Mouse (Mus musculus) mouse trophoblast stem cell (cell line): Measurements from ENCODE around the gene Cyp2c29.
"Not testable (repeated sequence)": the region's sequence is repeated elsewhere in the genome, so short reads cannot be mapped to it uniquely, and the experiment has no call there.

Source experiments
- in situ Hi-C, 2 experiments: fragments of 300-500 bp; cut with MseI, MboI; formaldehyde crosslinking; loops; 2 replicates in 1 of 2; 3 replicates in 1 of 2; pipeline ENCODE4 v1.15.1; 2025

Gene Cyp2c29

DNA sequence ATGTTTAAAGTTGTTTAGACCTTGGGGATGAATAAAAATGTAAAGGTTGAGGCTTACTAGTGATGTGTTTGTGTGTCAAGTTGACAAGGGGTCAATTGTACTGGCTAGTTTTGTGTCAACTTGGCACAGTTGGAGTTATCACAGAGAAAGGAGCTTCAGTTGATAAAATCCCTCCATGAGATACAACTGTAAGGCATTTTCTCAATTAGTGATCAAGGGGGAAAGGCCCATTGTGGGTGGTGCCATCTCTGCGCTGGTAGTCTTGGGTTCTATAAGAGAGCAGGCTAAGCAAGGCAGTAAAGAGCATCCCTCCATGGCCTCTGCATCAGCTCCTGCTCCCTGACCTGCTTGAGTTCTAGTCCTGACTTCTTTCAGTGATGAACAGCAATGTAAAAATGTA is at the start of gene Cyp2c29:
Cyp2c29 (plus strand) TSS at position 301 of the 400 bp plus-strand sequence.
- in situ Hi-C loops = not testable (repeated sequence)

DNA sequence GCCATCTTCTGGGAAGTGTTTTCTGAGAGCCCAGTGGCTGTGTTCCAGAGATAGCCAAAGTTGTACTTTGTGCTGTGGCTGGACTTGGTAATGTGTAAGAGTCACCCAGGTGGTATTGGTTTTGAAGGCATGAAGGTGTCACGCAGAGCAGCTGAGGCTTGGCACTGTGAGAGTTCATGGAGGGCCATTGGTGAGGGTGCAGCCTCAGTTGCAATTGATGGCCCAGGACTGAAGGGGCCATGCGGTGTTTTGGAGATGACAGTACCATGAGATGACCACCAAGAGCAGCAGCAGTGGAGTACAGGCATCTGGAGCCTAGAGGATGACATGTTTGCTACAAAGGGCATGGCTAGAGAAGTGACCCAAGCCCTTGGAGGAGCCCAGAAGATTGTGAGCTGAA is 2.2 kb upstream of the Cyp2c29 start:
- in situ Hi-C loops = not testable (repeated sequence)

DNA sequence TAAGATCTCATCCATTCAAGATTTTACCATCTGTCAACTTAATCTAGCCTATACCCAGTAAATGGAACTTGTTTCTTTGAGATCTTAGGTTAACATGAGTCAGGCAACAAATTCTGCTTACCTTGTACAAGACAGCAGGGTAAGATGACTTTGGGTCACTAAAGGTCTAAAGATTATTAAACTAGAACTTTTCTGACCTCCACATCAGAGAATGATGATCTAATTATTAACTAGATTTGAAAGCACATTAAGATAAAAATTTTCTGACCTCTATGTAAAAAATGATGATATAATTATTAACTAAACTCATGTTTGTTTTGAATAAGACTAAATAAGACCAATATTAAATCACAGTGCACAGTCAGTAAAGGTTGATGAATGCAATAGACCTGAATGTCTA is 13.6 kb downstream of the Cyp2c29 start:
- in situ Hi-C loops = no loop called here

DNA sequence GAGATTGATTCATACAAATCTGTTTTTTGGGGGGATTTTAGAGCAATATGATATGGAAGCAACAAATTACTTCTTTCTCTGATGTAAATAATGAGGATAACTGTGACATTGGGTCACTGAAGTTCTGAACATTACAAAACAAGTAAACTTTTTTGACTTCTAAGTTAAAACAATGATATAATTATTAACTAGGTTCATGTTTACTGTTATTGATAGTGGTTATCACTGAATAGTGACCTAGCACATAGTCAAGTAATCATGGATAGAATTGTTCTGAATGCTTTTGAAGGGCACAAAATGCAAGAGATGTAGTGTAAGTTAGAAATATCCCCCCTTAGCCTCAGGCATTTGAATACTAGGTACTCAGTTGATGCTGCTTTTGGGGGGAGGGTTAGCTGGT is 16.4 kb downstream of the Cyp2c29 start:
- in situ Hi-C loops = no loop called here

DNA sequence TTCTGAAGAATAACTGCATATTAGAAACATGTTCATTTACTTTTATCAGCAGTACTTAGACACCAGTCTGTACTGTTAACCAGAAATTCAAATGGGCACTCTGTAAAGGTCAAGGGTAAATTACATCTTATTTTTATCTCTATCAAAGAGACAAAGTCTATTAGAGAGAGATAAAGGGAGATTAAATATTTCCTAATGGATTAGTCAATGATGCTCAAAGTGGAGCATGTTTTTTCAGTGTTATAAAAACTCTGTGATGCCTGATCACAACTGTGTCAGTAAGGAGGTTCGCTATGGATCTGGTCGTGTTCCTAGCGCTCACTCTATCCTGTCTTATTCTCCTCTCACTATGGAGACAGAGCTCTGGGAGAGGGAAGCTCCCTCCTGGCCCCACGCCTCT is 17.6 kb downstream of the Cyp2c29 start:
- in situ Hi-C loops = no loop called here

DNA sequence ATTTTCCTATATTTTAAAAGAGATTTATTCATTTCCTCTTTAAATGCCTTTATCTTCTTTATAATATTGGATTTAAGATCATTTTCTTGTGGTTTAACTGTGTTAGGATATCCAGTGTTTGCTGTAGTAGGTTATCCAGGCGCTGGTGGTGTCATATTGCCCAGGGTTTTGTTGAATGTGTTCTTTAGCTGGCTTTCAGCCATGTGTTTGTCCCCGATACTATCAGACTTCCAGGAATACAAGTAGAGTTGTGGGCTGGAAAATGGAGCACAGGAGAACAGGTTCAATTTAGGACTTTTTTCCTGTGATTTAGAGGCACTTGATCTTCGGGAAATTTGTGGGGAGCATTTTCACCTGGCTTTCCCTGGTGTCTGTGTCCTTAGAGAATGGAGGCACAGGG is 19.8 kb downstream of the Cyp2c29 start:
- in situ Hi-C loops = no loop called here
